Mouse (Mus musculus) mouse trophoblast stem cell (cell line): Measurements from ENCODE around the gene Stat3.

ENCODE experiments used
- in situ Hi-C, 2 experiments: fragments of 300-500 bp; cut with MseI, MboI; formaldehyde crosslinking; loops; 2 replicates in 1 of 2; 3 replicates in 1 of 2; pipeline ENCODE4 v1.15.1; 2025

Stat3 gene

GRCm38 (mm10) chr11:100891256-100892123 is 47.9 kb downstream of the Stat3 start:
- in situ Hi-C loops = loop anchor here (5.0 kb wide), 1 partner anchor 56 kb away; no protein-coding TSS in a partner anchor

DNA sequence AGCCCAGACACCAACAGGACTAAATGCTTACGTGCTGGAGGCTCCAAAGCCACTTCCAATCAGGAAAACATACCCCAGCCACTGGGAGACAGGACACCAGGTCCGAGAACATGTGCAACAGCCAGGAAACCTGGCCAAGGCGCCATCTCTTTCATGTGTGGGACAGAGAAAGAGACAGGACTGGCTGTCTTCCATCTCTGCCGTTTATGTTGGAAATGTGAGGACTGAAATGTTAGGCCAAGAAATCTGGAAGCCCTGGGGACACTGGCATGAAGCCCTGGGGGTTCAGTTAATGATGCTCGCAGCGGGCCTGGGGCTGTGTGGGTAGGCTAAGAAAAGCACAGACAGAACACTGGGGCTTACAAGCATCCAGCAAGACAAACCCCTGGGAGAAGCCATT is 48.9 kb downstream of the Stat3 start:
- in situ Hi-C loops = loop anchor here (5.0 kb wide), 1 partner anchor 57 kb away; no protein-coding TSS in a partner anchor

DNA sequence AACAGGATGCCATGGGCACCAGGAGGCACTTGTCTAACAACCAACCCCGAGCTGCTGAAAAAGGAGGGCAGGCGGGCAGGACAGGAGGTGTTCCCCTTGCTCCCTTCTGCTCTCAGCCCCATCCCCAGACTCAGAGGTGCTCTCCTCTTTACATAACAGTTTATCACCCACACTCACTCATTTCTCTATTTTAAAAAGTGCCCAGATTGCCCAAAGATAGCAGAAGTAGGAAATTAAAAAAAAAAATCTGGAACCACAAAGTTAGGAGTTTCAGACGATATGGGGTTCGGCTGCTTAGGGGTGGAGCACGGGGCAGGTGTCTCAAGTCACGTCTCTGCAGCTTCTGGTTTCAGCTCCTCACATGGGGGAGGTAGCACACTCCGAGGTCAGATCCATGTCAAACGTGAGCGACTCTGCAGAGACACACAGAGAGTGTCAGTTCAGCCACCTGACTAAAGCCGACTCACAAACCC is 51.0 kb downstream of the Stat3 start:
- in situ Hi-C loops = no loop called here

DNA sequence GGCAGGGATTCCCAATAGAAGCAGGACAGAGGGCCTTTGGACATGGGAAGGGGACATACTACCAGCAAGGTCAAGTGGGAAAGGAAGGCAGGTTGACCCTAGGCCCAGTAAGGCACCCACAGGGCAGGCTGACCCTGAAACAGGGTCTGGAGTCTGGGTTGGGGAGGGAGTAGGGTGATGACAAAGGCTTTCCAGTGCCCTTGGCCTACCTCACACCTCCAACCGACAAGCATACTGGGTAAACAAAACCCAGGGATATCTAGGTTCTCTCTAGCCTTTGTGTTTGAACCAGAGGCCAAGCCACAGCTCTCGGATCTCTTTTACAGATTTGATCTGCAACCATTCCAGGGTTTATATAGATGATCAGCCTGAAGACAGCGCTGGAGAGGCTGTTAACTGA is 51.6 kb downstream of the Stat3 start:
- in situ Hi-C loops = no loop called here

DNA sequence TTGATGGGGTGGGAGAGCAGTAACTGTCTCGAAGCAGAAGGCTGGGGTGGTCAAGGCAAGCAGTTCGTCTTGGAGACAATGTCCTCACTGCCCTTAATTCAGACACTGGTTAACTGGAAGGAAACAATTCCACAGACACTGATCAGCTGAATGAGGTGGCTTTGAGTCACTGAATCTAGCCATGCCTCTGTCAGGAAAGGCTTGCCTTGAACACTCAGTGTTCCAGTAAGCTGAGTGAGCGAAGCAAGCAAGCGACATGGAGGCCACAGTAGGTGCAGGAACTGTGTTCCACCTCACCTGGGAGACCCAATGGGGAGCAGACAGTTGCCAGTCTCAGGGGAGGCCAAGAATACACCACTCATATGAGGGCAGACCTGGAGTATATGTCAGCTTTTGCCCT is 52.1 kb downstream of the Stat3 start:
- in situ Hi-C loops = no loop called here

DNA sequence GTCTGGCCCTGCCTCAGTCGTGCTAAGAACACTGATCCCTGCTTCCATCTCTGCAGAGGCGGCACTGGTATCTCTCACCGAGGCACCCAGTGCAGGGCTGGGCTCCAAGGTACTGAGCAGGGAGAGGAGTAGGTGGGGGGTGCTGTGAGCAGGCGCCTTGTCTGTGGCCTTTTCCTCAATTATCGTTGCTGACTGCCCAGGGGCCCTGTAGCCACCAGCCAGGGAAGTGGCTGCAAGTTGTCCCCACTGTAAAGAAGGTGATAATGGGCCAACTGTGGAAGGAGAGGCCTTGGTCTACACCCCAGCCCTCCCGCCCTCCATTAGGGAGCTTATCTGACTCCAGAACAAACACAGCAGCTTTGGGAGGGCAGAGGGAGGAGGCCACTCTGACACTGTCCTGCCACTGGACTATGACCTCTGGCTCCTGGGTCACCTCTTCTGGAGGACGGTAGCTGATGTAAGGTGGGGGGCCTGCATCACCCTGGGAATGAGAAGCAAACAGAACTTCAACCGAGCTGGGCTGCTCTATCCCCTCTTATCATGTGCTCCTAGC is 53.1 kb downstream of the Stat3 start:
- in situ Hi-C loops = no loop called here

- in situ Hi-C loops = no loop called here
Measured at GRCm38 (mm10) chr11:100885472-100885871, 53.9 kb downstream of the Stat3 start.

DNA sequence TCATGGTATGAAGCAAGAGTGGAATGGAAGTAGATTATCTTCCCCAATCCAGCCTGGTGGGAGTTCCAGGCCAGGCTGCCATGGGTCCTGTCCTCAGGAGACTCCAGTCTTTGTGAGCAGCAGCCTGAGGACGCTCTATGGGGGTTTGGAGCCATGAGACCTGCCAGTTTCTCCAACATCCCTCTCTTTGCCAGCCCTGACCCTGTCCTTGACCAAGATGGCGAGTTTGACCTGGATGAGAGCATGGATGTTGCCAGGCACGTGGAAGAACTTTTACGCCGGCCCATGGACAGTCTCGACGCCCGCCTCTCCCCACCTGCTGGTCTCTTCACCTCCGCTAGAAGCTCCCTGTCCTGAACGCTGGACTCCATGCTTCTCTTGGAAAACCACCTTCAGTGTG is 55.7 kb downstream of the Stat3 start:
- in situ Hi-C loops = no loop called here

DNA sequence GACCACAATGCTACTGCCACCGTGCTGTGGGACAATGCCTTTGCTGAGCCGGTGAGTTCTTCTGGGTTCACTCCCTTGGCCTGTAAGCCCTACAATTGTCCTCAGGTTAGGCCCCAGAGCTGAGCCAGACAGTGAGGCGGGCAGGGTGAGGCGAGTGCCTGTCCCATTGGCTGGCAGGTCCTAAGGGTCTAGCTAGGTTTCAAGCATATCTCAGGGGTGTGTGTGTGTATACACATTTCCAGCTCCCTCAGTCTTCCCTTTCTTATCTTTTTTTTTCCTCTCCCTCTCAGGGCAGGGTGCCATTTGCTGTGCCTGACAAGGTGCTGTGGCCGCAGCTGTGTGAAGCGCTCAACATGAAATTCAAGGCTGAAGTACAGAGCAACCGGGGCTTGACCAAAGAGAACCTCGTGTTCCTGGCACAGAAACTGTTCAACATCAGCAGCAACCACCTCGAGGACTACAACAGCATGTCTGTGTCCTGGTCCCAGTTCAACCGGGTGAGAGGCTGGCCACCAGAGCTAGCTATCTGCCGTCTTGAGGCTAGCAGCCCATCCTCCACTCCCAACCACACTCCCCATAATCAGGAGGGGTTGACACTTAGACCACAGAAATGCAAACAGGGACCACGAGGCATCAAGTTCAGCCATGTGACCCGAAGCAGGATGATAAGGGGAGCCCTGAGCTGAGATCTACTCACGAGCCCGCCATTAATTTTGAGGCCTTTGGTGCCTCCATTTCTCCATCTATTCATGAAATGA is 59.8 kb downstream of the Stat3 start:
- in situ Hi-C loops = no loop called here

GRCm38 (mm10) chr11:100875761-100876160 is 63.6 kb downstream of the Stat3 start:
- in situ Hi-C loops = no loop called here

DNA sequence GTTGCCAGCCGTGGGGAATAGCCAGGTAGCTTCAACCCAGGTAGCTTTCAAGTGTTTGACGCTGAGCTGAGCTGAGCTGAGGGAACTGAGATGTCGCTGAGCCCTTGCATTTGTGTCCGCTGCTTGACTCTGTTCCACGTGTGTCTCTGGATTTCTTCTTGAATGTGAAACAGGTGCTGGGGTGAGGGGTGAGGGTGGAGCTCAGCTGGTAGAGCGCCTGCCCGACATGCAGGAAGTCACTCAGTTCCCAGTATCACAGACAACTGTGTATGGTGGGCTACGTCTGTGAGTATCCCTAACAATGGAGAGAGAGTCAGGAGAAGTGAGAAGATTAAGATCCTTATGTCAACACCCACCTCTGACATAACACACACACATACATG is 68.4 kb downstream of the Stat3 start:
- in situ Hi-C loops = no loop called here

DNA sequence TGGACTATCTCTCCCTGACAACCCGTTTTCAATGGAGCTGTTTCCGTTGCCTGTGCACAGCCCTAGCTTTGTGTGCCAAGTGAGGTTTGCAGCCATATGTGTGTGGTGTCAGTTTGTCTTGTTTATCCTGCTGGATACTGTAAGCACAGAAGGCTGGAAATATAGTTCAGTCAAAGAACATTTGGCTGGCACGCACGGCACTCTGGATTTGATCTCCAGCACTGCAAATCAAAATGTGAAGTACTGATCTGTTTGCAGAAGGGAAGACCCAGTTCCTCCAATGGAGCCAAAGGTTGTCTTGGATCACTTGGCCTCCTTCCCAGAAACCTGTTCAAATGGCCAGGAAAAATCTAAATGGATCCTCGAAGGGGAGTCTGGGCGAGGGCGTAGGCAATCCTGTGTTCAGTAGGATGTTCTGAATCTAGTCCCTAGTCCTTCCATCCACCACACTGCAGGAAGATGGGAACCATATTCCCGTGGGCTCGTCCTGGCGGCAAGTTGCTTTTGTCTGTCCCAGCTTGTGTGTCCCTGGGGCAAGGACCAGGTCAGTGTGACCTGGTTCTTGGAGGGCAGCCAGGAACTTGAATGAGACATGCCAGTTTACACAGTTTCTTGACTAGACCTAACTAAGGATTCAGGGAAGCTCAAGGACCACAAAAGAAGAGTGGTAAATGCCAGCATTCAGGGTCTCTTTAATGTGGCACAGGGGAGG is 68.9 kb downstream of the Stat3 start:
- in situ Hi-C loops = no loop called here

GRCm38 (mm10) chr11:100865618-100866017 is 73.7 kb downstream of the Stat3 start:
- in situ Hi-C loops = no loop called here

DNA sequence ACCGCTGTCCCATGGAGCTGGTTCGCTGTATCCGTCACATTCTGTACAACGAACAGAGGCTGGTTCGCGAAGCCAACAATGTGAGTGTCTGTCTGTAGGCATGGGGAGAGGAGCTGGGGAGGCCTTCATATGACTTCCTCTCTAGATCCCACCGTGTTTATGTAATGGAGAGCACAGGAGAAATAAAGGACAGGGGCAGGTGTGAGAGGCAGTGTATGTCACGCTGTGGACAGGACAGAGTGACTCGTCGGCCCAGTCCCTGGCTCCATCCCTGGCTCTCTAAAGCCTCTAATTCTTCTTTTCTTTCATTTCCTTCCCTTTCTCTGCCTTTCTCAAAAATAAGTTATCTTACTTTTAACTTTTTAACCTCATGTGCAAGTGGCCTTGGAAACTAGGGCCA is 76.2 kb downstream of the Stat3 start:
- in situ Hi-C loops = no loop called here

DNA sequence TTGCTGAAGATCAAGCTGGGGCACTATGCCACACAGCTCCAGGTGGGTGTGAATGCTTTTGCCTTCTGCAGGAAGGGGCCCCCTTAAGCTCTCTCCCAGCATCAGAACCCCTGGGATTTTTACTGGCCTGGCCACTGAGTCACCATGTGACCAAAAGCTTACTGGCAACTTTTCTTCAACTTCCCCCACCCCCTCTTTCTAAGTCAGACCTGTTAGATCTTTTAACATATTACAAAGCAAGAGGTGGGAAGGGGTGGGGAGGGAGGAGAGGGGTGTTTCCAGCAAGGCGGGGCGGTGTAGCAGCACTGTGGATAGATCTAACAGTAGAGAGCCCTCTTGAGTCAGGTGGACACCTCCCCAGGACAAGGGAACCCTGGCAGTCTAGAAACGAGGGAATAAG is 77.5 kb downstream of the Stat3 start:
- in situ Hi-C loops = no loop called here

GRCm38 (mm10) chr11:100861335-100861734 is 78.0 kb downstream of the Stat3 start:
- in situ Hi-C loops = no loop called here

DNA sequence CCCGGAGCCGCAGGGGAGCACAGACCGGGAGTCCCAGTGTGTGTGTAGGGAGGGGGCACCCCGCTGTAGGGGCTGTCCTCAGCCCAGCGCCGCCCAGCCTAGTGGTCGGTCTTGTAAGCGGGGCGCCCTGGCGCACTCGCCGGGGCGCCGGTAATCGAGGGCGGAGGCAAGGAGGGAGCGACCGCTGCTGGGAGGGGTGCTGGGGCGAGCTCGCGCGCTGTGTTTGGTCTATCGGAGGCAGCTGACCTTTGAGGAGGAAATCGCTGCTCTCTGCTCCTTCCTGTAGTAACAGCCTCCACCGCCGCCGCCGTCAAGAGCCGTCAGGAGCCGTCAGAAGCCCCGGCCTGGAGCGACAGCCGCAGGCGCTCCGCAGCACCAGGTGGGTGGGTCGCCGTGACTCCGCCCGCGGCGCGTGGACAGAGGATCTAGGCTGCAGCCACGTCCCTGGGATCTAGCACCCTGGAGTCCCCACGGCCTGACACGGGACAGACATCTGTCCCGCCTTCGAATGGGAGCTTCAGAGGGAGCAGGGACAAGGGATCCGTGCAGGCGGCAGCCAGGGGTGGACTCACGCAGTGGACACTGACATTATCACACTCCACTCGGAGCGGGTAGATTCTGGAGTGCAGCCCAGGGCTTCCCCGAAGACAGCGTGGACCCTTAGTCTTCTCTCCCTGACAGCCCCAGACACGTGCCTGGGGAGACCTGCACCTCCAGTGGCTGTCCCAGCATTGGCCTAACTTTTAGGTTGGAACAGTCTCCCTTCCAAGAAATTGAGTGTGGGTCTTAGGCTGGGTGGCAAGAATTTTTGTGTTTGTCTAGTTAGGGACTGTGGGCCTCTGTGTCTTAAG is 78.9 kb downstream of the Stat3 start:
- in situ Hi-C loops = no loop called here

DNA sequence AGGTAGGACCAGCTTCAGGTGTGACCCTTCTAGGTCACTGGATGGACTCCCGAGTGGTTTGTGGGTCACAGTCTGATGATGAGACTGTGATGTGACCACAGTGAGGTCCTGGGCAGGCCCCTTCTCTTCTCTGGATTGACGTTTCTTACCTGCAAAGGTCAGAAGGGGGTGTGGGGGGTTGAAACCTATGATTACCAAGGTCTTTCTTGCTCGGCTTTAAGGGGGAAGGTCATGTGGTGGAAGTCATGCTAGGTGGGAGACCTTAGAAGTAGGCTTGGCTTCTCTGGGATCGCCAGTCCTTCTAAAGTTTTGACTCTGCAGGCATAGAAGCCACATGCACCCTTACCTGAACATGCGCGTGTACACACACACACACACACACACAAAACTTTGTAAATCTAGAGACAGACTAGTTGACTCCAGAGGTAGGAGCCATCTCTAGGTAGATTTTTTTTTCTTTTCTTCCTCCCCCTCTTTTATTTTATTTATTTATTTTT is 79.7 kb downstream of the Stat3 start:
- in situ Hi-C loops = no loop called here

- in situ Hi-C loops = no loop called here
Measured at GRCm38 (mm10) chr11:100858935-100859578, 80.3 kb downstream of the Stat3 start, which contains the start of gene Stat5a. TSS of gene Stat5a (plus strand) at chr11:100859351.

DNA sequence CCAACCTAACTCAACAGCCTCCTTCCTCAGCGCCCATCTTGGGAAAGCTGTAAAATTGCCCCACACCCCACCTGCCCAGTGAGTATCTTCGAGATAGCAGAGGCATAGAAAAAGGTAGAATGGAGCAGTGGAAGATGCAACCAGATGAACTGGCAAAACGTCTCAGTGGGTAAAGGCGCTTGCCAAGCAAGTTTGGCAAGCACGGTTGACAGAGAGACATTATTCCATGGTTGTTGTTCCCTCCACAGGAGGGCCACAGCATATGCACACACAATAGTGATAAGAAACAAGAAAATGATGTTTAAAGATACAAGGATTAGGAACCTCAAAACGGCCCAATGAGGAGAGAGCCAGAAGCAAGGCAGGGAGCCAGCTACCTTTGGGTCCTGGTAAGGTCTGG is 81.4 kb downstream of the Stat3 start:
- in situ Hi-C loops = no loop called here
